Mouse (Mus musculus): ENCODE measurements around the gene Shprh. TPM values are rescaled to one million over a fixed set of nuclear protein-coding genes. Genes with fewer than 3 reads are reported as not detected.
"Not testable (repeated sequence)": the region's sequence is repeated elsewhere in the genome, so short reads cannot be mapped to it uniquely, and the experiment has no call there.

The Shprh gene
- polyA plus RNA-seq, 1 experiment from 2014 or later: 10.0 TPM

DNA sequence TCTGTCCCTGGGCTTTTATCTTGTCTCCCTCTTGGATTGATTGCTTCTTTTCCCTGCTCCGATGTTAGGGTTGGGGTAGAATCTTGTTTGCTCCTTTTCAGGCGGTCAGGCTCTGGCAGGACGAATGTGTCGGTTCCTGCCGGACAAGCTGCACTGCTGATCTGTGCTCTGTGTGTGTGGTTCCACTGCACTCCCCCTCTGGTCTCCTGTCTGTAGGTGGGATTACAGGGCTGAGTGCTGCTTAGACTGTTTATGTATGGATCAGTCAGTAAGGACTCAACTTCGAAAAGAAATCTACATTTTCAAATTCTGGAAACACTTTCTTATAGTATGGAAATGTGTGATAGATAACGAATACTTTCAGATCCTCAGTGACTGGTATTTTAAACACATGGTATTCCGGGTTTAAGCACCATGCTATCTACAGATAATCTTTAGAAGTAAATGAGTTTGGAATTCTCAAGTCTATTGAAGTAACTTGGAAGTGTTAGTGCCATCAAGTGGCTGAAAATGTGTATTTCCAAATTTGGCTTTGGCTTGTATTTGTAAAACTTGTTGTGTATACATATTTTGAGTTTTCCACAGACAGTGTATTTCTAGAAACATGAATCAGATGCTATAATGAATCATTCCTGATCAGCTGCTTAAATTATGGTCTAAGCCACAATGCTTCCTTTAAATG lies 26.7 kb downstream of the Shprh start:
- Histone ChIP-seq H3K36me3 (peaks cover 77% of the 10 kb centered on the region), H3K4me2 (no peak overlapping the region), H3K9ac (no peak overlapping the region), H3K9me3 (no peaks in the 10 kb centered on the region), H3K27ac (replicated peaks) (no peak overlapping the region), H3K4me1 (0 out of 2 replicates have a peak, but pooled peaks cover 3% of the 10 kb centered on the region), H3K27me3 (replicated peaks) (no peaks in the 10 kb centered on the region), H3K4me3 (no peak overlapping the region)
- 80% methylated on average over 8 of the region's 8 CpGs for WGBS
- no peak for ATAC-seq (ENCODE audit: extremely low read depth, insufficient number of reproducible peaks, low FRiP score, low TSS enrichment)

DNA sequence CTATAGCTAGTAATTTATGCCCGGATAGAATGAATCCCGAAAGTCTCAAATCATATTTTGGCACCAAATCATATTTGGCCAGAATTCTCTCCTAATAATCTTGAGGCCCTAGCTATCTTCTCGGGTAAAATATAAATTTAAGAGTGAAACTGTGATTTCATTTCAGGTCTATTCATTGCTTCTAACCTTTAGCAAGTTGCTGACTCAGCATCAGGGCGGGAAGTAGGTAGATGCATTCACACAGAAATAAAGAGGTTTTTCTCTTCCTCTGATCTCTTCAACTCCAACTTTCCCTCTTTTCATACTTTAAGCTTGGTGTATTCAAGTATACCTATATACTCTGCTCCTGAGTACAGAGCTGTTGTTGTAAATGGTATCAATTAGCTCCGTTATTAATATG lies 30.9 kb downstream of the Shprh start:
- peaks cover 76% of the 10 kb centered on the region for H3K36me3 ChIP-seq
- no peak overlapping the region for H3K4me2 ChIP-seq
- H3K4me1 ChIP-seq: no peaks in the 10 kb centered on the region
- H3K9ac ChIP-seq: no peak overlapping the region
- no peak for ATAC-seq (ENCODE audit: extremely low read depth, insufficient number of reproducible peaks, low FRiP score, low TSS enrichment)
- H3K4me3 ChIP-seq: no peak overlapping the region
- no peak overlapping the region for H3K27ac ChIP-seq (replicated peaks)
- 89% methylated on average over 5 of the region's 5 CpGs for WGBS
- H3K27me3 ChIP-seq (replicated peaks): no peaks in the 10 kb centered on the region
- H3K9me3 ChIP-seq: no peaks in the 10 kb centered on the region

DNA sequence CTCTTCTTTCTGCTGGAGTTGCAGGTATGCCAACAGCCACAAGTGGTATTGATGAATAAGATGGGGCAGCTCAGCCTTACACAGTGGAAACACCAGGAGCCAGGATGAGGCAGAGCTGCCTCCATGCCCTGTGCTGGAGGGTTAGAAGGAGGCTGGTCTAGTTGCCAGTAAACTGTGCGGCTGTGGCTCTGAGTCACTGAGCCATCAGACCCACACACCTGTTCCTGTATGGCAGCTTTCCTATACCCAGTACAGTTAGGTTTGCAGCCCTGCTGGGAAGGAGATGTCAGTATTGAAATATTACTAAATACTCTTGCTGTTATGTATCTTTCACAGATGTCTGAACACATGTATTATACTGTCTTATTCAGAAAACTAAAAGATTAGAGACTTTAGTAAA lies 48.1 kb downstream of the Shprh start:
- Histone ChIP-seq H3K27ac (replicated peaks) (no peak overlapping the region), H3K36me3 (peaks cover 69% of the 10 kb centered on the region), H3K9ac (no peak overlapping the region), H3K27me3 (replicated peaks) (no peaks in the 10 kb centered on the region), H3K4me1 (no peaks in the 10 kb centered on the region), H3K9me3 (no peaks in the 10 kb centered on the region), H3K4me3 (no peak overlapping the region), H3K4me2 (no peak overlapping the region)
- ATAC-seq (ENCODE audit: extremely low read depth, insufficient number of reproducible peaks, low FRiP score, low TSS enrichment): no peak
- 86% methylated on average over 1 of the region's 1 CpGs for WGBS

DNA sequence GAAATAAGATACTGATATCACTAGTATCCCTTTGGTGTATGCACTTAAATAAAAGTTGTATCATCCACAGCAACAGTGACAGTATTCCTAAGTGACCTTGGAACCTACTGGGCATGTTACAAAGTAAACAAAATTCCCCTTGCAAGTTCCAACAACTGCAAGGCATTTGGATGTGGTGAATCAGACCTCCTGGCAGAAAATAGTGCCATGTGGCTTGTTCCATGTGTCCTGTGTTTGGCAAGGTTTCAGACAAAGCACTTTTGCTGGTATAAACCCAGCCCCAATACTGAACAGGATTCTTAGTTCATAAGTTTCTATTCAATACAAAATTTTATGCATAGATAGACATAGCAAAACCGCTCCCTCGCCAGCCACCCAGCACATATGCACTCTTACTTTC lies 49.1 kb downstream of the Shprh start:
- Histone ChIP-seq H3K36me3 (peaks cover 73% of the 10 kb centered on the region), H3K27me3 (replicated peaks) (no peaks in the 10 kb centered on the region), H3K4me3 (no peak overlapping the region), H3K4me1 (no peaks in the 10 kb centered on the region), H3K4me2 (no peak overlapping the region), H3K27ac (replicated peaks) (no peak overlapping the region), H3K9me3 (no peaks in the 10 kb centered on the region), H3K9ac (no peak overlapping the region)
- 93% methylated on average over 2 of the region's 2 CpGs for WGBS
- no peak for ATAC-seq (ENCODE audit: extremely low read depth, insufficient number of reproducible peaks, low FRiP score, low TSS enrichment)

DNA sequence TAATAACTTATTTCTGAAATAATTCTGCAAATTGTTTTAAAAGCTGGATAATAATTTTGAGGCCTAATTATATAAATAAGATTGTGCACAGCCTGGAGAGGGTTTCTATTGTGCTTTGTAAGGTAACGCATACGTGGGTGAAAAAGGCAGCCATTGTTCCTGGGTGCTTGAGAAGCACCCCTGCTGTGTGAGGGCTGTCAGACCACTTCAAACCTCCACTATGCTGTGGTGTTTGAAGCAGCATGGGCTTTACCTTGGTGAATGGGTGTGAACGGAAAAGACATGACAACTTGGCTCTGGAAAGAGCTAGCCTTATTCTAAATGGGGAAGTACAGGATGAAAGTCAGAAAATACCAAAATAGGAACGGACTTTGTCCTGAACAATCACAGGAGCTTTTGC lies 50.8 kb downstream of the Shprh start:
- Histone ChIP-seq H3K27me3 (replicated peaks) (no peaks in the 10 kb centered on the region), H3K9me3 (no peaks in the 10 kb centered on the region), H3K27ac (replicated peaks) (peak overlapping the region; percentile 6; the same call in 1 of the 2 replicates), H3K4me1 (no peaks in the 10 kb centered on the region), H3K9ac (no peak overlapping the region), H3K4me3 (no peak overlapping the region), H3K36me3 (peaks cover 63% of the 10 kb centered on the region), H3K4me2 (no peak overlapping the region)
- WGBS: 56% methylated on average over 4 of the region's 4 CpGs
- ATAC-seq (ENCODE audit: extremely low read depth, insufficient number of reproducible peaks, low FRiP score, low TSS enrichment): no peak

DNA sequence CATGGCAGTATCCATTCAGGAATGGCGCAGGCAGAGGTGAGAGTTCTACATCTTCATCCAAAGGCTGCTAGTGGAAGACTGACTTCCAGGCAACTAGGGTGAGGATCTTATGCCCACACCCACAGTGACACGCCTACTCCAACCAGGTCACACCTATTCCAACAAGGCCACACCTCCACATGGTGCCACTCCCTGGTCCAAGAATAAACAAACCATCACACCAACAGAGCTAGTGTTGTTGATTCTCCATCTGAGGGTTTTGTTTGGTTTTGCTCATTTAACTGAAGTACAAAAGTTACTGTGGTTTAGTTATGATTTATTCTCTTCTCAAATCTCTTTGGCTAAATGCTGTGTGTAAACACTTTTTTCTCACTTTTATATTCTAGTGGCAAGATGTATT lies 56.7 kb downstream of the Shprh start:
- H3K27me3 ChIP-seq (replicated peaks); H3K4me3 ChIP-seq; H3K4me1 ChIP-seq; H3K9ac ChIP-seq; ATAC-seq (ENCODE audit: extremely low read depth, insufficient number of reproducible peaks, low FRiP score, low TSS enrichment); H3K4me2 ChIP-seq; H3K27ac ChIP-seq (replicated peaks); H3K9me3 ChIP-seq: not testable (repeated sequence)
- peaks cover 63% of the 10 kb centered on the region for H3K36me3 ChIP-seq
- 80% methylated on average over 2 of the region's 2 CpGs for WGBS

DNA sequence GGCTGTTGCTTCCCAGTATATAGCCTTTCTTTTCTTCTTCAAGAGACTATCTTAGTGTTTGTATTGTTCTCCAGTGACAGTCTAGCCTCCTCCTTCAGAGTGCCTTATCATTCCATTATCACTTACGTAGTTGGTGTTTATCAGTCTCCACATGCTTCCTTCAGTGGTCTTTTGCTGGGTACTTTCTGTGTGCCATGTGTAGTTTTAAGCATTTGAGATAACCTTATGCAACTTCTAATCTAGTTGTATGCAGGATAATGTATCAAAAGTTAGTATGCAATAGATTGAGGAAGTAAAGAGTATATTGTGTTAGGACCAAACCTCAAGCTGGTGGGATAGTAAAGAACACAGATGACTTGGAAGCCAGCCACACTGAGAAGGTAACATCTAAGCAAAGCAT lies 59.4 kb downstream of the Shprh start:
- Histone ChIP-seq H3K4me1 (0 out of 2 replicates have a peak, but pooled peaks cover 4% of the 10 kb centered on the region), H3K27ac (replicated peaks) (no peak overlapping the region), H3K4me3 (no peak overlapping the region), H3K36me3 (peaks cover 61% of the 10 kb centered on the region), H3K9ac (no peak overlapping the region), H3K27me3 (replicated peaks) (no peaks in the 10 kb centered on the region), H3K9me3 (no peaks in the 10 kb centered on the region), H3K4me2 (no peak overlapping the region)
- ATAC-seq (ENCODE audit: extremely low read depth, insufficient number of reproducible peaks, low FRiP score, low TSS enrichment): no peak
- 69% methylated on average over 1 of the region's 1 CpGs for WGBS

DNA sequence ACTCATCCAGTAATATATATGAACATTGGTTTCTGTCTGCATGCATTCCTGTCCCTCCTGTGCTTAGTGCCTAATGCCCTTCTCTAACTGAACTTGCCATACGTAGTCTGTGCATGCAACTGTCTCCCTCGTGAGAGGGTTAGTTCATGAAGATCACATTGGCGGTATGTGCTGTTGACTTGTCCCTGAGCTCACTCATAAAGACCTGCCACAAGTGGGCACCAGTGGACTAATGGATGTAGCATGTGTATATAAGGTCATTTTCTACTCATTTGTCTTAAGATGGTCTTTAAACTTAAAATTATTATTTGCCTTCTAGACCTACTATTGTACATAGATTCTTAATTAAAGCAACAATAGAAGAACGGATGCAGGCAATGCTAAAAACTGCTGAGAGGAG lies 62.8 kb downstream of the Shprh start:
- Histone ChIP-seq H3K9ac (no peak overlapping the region), H3K9me3 (no peaks in the 10 kb centered on the region), H3K27me3 (replicated peaks) (no peaks in the 10 kb centered on the region), H3K4me1 (0 out of 2 replicates have a peak, but pooled peaks cover 4% of the 10 kb centered on the region), H3K27ac (replicated peaks) (peak overlapping the region; percentile 49; the same call in 1 of the 2 replicates), H3K36me3 (peaks cover 64% of the 10 kb centered on the region), H3K4me3 (no peak overlapping the region), H3K4me2 (no peak overlapping the region)
- 63% methylated on average over 4 of the region's 4 CpGs for WGBS
- ATAC-seq (ENCODE audit: extremely low read depth, insufficient number of reproducible peaks, low FRiP score, low TSS enrichment): no peak

DNA sequence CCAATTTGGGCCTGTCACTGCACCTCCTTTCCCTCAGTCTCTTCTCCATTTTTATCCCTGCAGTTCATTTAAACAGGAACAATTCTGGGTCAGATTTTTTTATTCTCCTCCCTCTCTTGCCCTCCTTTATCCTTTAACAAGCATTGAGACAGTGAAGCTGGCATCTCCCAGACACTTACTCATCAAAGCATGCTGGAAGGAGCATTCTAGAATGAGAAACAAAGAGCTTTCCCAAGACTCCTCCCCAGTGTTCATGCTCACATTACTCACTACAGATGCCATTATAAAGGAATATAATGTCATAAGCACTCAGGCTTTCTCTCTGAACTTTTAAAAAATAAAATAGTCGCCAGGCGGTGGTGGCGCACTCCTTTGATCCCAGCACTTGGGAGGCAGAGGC lies 77.2 kb downstream of the Shprh start:
- no peak for ATAC-seq (ENCODE audit: extremely low read depth, insufficient number of reproducible peaks, low FRiP score, low TSS enrichment)
- H3K9ac ChIP-seq: no peak overlapping the region
- no peaks in the 10 kb centered on the region for H3K27me3 ChIP-seq (replicated peaks)
- peaks cover 19% of the 10 kb centered on the region for H3K4me1 ChIP-seq
- H3K4me2 ChIP-seq: no peak overlapping the region
- no peaks in the 10 kb centered on the region for H3K9me3 ChIP-seq
- H3K4me3 ChIP-seq: no peak overlapping the region
- WGBS: 84% methylated on average over 3 of the region's 3 CpGs
- H3K36me3 ChIP-seq: no peaks in the 10 kb centered on the region
- no peak overlapping the region for H3K27ac ChIP-seq (replicated peaks)

DNA sequence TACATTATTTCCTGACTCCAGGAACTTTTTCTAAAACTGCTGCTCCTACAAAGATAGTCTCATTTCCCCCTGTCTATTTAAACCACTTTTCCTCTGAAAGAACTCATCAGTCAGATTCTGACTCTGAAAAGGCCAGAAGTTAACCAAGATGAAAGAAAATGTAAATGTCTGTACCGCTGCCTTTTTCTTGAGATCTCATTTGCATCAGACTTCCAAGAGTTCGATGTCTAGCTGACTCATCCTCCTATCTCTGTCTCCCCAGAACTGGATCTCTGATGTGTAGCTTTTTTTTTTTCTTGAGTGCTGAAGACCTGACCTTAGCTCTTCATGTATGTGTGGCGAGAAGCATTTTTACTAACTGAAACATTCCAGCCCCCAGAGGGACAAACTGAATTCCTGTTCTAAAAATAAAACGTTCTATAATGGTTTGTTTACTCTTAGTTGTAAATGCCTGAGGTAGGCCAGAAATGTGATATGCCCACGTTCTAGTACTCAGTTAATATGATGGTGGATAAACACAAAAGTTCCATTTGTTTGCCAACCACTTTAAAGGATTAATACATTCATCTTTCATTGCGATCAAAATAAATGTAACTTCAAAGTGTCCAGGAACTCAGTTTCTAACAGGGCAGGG lies 80.4 kb downstream of the Shprh start:
- no peaks in the 10 kb centered on the region for H3K36me3 ChIP-seq
- peak overlapping the region; percentile 42 for H3K4me2 ChIP-seq
- H3K27ac ChIP-seq (replicated peaks): peak overlapping the region; percentile 62
- H3K4me3 ChIP-seq: no peak overlapping the region
- 22% methylated on average over 6 of the region's 6 CpGs for WGBS
- ATAC-seq (ENCODE audit: extremely low read depth, insufficient number of reproducible peaks, low FRiP score, low TSS enrichment): no peak
- H3K4me1 ChIP-seq: peaks cover 29% of the 10 kb centered on the region
- H3K27me3 ChIP-seq (replicated peaks): no peaks in the 10 kb centered on the region
- no peak overlapping the region for H3K9ac ChIP-seq
- H3K9me3 ChIP-seq: no peaks in the 10 kb centered on the region

DNA sequence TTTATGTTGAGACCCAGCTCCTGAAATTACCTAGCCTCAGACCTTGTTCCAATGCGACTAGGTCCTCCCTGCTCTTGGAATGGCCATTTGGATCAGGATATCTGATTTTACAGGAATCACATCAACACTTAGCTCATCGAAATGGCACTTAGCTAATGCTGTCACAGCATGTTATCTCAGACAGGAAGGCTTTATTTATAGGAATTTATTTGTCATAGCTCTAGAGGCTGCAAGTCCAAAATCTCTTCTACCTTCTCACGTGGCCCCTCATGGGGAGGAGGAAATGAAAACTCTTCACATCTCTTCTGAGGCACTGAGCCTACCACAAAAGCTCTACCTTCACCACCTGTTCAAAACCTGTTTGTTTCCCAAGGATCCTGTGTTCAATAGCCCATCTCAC lies 84.0 kb downstream of the Shprh start:
- ATAC-seq (ENCODE audit: extremely low read depth, insufficient number of reproducible peaks, low FRiP score, low TSS enrichment): no peak
- no peaks in the 10 kb centered on the region for H3K36me3 ChIP-seq
- no peak overlapping the region for H3K9ac ChIP-seq
- H3K27me3 ChIP-seq (replicated peaks): no peaks in the 10 kb centered on the region
- H3K9me3 ChIP-seq: no peaks in the 10 kb centered on the region
- peak overlapping the region; percentile 48; the same call in 1 of the 2 replicates for H3K27ac ChIP-seq (replicated peaks)
- no peak overlapping the region for H3K4me2 ChIP-seq
- no peak overlapping the region for H3K4me3 ChIP-seq
- peaks cover 29% of the 10 kb centered on the region for H3K4me1 ChIP-seq
- 18% methylated on average over 3 of the region's 3 CpGs for WGBS

DNA sequence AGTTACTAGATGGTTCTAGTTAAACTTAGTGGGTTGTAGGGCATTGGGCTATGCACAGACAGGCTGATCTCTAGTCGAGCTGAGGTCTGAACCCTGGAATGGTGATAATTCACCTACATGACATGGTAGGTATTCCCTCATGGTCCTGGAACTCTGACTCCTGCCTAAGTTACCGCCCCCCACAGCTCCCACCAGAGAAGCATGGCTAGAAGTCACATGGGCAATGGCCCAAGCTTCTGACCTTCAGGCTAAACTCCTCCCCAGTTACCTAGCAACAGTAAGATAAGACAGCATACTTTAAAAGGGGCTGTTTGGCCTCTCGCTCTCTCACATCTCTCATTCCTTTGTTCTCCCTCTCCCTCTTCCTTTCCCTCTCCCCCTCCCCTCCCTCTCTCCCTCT lies 93.8 kb downstream of the Shprh start:
- not testable (repeated sequence) for H3K9ac ChIP-seq; ATAC-seq (ENCODE audit: extremely low read depth, insufficient number of reproducible peaks, low FRiP score, low TSS enrichment)
- WGBS: 26% methylated on average over 3 of the region's 3 CpGs

More for the DNA sequence above, 93.8 kb downstream of the Shprh start:
- H3K36me3 ChIP-seq; H3K4me2 ChIP-seq; H3K9me3 ChIP-seq; H3K27me3 ChIP-seq (replicated peaks); H3K4me3 ChIP-seq: not testable (repeated sequence)
- Histone ChIP-seq H3K4me1 (peaks cover 13% of the 10 kb centered on the region), H3K27ac (replicated peaks) (peak overlapping the region; percentile 45; the same call in 1 of the 2 replicates)

Measured in heart, embryonic 13.5 days (tissue).